Mouse (Mus musculus) lung, embryonic 15.5 days (tissue): Measurements from ENCODE around the gene Nfkb2. TPM values are rescaled to one million over a fixed set of nuclear protein-coding genes. Genes with fewer than 3 reads are reported as not detected.

Experiments used
- ATAC-seq: fragments of 200-750 bp; cut with Nextera tagmentation; 2 replicates; pipeline ENCODE4 v1.8.0; 2017; ENCODE audit warnings: moderate number of reproducible peaks, borderline replicate concordance; ENCODE audit not compliant: low FRiP score, low TSS enrichment; ENCODE audit errors: extremely low read depth
- H3K27ac ChIP-seq: fragments of 300-500 bp; sonication (generic); 2 replicates; pipeline ENCODE4 v1.5.1; 2015; ENCODE audit warnings: moderate library complexity, mild to moderate bottlenecking, inconsistent platforms
- H3K27me3 ChIP-seq: fragments of 300-500 bp; sonication (generic); 2 replicates; pipeline ENCODE4 v1.6.1; 2015; ENCODE audit warnings: inconsistent platforms
- H3K36me3 ChIP-seq: fragments of 300-500 bp; sonication (generic); 2 replicates; pipeline ENCODE4 v1.6.1; 2015; ENCODE audit warnings: inconsistent platforms
- H3K4me1 ChIP-seq: fragments of 300-500 bp; sonication (generic); 2 replicates; pipeline ENCODE4 v1.6.1; 2015; ENCODE audit warnings: inconsistent platforms
- H3K4me2 ChIP-seq: fragments of 300-500 bp; sonication (generic); 2 replicates; pipeline ENCODE4 v1.6.1; 2015; ENCODE audit warnings: inconsistent platforms, mild to moderate bottlenecking, moderate library complexity
- H3K4me3 ChIP-seq: fragments of 300-500 bp; sonication (generic); 2 replicates; pipeline ENCODE4 v1.5.1; 2015; ENCODE audit warnings: mild to moderate bottlenecking, inconsistent platforms
- H3K9ac ChIP-seq: fragments of 300-500 bp; sonication (generic); 2 replicates; pipeline ENCODE4 v1.6.1; 2015; ENCODE audit warnings: inconsistent platforms
- H3K9me3 ChIP-seq: fragments of 300-500 bp; sonication (generic); 2 replicates; pipeline ENCODE4 v1.6.1; 2016; ENCODE audit warnings: inconsistent platforms
- WGBS: fragments of 180-500 bp; shearing (Covaris S2); methylation state at CpG from one replicate; pipeline ENCODE4 v1.1.7; 2015; 5-methylcytosine and 5-hydroxymethylcytosine counted together
- polyA plus RNA-seq: library from polyadenylated mRNA; unstranded; fragments of >200 nt; fragmentation: Nextera tagmentation; extraction: Ambion mirVana; gene quantifications from 2 replicates; pipeline ENCODE4 v1.2.1, GENCODE M21; 2015

Nfkb2 gene
- polyA plus RNA-seq, 1 experiment from 2014 or later, result 10.5 TPM

DNA sequence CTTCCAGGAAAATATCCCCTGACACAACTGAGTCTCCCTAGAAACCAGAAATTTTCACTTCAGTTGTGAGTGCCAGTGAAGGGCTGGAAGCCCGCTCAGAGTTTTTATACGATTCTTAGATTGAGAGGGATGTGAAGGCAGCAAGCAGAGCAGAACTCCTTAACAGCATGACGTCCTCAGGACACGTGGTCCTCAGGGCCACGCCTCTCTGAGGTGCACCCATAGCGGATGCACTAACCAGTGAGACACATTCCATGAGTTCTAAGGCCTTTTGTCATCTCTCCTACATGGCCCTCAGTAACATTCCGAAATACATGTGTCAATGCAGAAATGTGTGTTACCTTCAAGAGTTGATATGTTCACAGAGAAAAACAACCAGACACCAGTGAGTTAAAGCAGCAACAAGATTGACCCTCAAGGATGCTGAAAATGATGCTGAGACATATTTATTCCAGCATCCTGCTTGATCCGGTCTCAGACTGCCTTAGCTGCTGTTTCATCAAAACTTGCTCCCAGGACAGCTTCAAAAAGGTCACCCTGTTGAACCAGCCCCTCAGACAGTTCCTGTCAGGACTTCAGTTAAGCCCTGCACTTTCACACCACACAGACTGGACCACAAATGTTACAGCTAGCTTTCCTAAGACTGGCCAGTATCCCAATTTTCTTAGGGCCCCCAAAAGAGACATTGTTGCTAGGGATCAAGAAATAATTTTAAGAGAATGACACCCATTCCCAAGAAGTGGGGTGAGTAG, 3.6 kb upstream of the Nfkb2 start:
- WGBS, result 32% methylated on average over 8 of the region's 8 CpGs

GRCm38 (mm10) chr19:46302551-46302950, 1.6 kb upstream of the Nfkb2 start:
- no peaks in the 10 kb centered on the region for H3K36me3 ChIP-seq
- no peak overlapping the region for H3K9ac ChIP-seq
- H3K4me3 ChIP-seq, result no peak overlapping the region
- no peak overlapping the region for H3K4me2 ChIP-seq
- H3K27me3 ChIP-seq, result peaks cover 8% of the 10 kb centered on the region; the same call in 1 of the 2 replicates
- WGBS, result 92% methylated on average over 4 of the region's 4 CpGs
- H3K27ac ChIP-seq, result no peak overlapping the region
- no peak for ATAC-seq
- no peaks in the 10 kb centered on the region for H3K9me3 ChIP-seq
- peaks cover 18% of the 10 kb centered on the region for H3K4me1 ChIP-seq

More for the DNA sequence above, 3.6 kb upstream of the Nfkb2 start:
- Histone ChIP-seq H3K36me3 (no peaks in the 10 kb centered on the region), H3K4me2 (no peak overlapping the region), H3K4me3 (no peak overlapping the region), H3K4me1 (peaks cover 12% of the 10 kb centered on the region), H3K27me3 (no peaks in the 10 kb centered on the region), H3K9me3 (no peaks in the 10 kb centered on the region), H3K27ac (no peak overlapping the region), H3K9ac (no peak overlapping the region)
- ATAC-seq, result no peak

DNA sequence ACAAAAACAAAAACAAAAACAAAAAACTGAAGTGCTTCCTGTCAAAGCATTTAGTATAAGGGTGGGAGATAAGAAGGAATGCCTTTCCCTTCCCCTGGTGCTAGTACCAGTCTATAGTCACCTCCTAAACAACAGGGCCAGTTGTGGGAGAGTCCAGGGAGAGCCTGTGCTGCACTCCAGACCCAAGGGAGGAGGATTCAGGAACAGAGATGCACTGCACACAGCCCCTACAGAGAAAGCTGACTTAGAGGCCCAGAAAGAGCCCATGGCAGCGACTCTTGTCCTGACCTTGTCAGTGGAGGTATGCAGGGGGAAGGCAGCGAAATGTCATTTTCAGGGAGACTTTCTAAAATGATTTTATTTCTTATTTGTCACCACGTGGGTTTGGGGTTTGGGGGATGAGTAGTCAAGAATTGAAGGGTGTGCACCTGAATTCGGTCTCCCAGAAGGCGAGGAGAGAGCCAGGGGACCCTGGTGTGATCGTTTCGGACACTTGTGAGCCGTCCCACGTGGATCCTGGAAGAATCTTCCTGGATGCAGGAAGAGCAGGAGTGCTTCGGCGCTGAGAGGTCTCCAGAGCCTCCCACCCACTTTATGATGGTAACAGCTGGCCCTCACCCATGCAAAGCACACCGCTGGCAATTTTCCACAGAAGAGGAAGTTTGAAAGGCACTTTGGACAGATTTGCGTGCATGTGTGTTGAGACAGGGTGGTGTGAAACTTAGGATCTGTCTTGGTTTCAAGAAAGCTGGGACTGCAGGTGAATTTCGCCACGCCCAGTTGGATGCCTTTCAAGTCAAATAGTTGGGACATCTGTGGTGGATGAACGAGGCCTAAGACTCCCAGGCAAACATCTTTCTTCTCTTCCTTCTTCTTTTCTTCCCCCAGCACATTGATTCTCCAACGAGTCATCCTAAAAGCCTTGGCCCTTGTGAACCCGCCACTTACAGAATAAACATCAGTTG, 587 bp upstream of the Nfkb2 start:
- Histone ChIP-seq H3K27ac (peak overlapping the region; percentile 96), H3K9ac (peak overlapping the region; percentile 56), H3K4me2 (peak overlapping the region; percentile 98), H3K4me3 (peak overlapping the region; percentile 70), H3K27me3 (peaks cover 9% of the 10 kb centered on the region; the same call in 1 of the 2 replicates), H3K9me3 (no peaks in the 10 kb centered on the region), H3K36me3 (no peaks in the 10 kb centered on the region), H3K4me1 (peaks cover 20% of the 10 kb centered on the region)
- ATAC-seq, result no peak
- 51% methylated on average over 18 of the region's 18 CpGs for WGBS

GRCm38 (mm10) chr19:46304908-46305333, 801 bp downstream of the Nfkb2 start:
- peak overlapping the region; percentile 70 for H3K4me3 ChIP-seq
- whole genome bisulfite sequencing, result 0% methylated on average over 34 of the region's 34 CpGs
- peaks cover 24% of the 10 kb centered on the region for H3K4me1 ChIP-seq
- peak; percentile 22 for ATAC-seq
- H3K27me3 ChIP-seq, result peaks cover 9% of the 10 kb centered on the region; the same call in 1 of the 2 replicates
- H3K9me3 ChIP-seq, result no peaks in the 10 kb centered on the region
- H3K27ac ChIP-seq, result peak overlapping the region; percentile 96
- no peaks in the 10 kb centered on the region for H3K36me3 ChIP-seq
- peak overlapping the region; percentile 98 for H3K4me2 ChIP-seq
- H3K9ac ChIP-seq, result peak overlapping the region; percentile 56

GRCm38 (mm10) chr19:46305432-46306267, 1.5 kb downstream of the Nfkb2 start:
- peak overlapping the region; percentile 96 for H3K27ac ChIP-seq

DNA sequence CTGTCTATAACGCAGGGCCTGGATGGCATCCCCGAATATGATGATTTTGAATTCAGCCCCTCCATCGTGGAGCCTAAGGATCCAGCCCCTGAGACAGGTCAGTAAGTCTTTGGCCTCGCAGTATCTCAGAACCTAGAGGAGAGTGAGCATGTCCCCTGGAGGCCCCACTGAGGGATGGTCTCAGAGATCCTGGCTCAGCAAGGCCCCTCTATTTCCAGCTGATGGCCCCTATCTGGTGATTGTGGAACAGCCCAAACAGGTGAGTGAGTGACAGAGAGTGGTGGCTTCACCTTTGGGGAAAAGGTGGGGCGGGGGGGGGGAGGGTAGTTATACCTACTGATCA, 2.1 kb downstream of the Nfkb2 start:
- WGBS, result 55% methylated on average over 5 of the region's 5 CpGs
- Histone ChIP-seq H3K9me3 (no peaks in the 10 kb centered on the region), H3K27me3 (peaks cover 9% of the 10 kb centered on the region; the same call in 1 of the 2 replicates), H3K27ac (no peak overlapping the region), H3K36me3 (peaks cover 3% of the 10 kb centered on the region; the same call in 1 of the 2 replicates), H3K4me3 (peak overlapping the region; percentile 70), H3K4me2 (peak overlapping the region; percentile 98), H3K4me1 (peaks cover 24% of the 10 kb centered on the region), H3K9ac (peak overlapping the region; percentile 56)
- ATAC-seq, result no peak

More at GRCm38 (mm10) chr19:46305432-46306267, 1.5 kb downstream of the Nfkb2 start:
- Histone ChIP-seq H3K4me1 (peaks cover 24% of the 10 kb centered on the region), H3K9me3 (no peaks in the 10 kb centered on the region), H3K4me3 (peak overlapping the region; percentile 70), H3K27me3 (peaks cover 9% of the 10 kb centered on the region; the same call in 1 of the 2 replicates), H3K4me2 (peak overlapping the region; percentile 98), H3K9ac (peak overlapping the region; percentile 56), H3K36me3 (no peaks in the 10 kb centered on the region)
- peak; percentile 56 for ATAC-seq
- under 1% methylated on average over 43 of the region's 43 CpGs for WGBS

DNA sequence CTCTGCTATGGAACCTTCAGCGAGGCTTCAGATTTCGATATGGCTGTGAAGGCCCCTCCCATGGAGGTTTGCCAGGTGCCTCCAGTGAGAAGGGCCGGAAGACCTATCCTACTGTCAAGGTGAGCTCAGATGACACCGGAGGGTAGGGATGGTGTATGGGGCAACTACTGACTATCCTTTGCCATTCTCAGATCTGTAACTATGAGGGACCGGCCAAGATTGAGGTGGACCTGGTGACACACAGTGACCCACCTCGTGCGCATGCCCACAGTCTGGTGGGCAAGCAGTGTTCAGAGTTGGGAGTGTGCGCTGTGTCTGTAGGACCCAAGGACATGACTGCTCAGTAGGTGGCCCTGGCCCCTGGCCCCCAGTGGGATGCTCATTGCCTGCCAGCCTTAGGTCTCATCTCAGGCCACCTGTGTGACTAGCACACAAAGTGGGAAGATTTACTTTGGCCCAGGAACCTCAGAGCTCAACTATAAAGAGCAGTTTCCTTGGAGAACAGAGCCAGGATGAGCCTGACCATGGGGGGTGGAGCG, 2.7 kb downstream of the Nfkb2 start:
- Histone ChIP-seq H3K9ac (no peak overlapping the region), H3K27ac (no peak overlapping the region), H3K36me3 (peaks cover 8% of the 10 kb centered on the region; the same call in 1 of the 2 replicates), H3K4me2 (no peak overlapping the region; the same call in 1 of the 2 replicates), H3K9me3 (no peaks in the 10 kb centered on the region), H3K4me1 (peaks cover 24% of the 10 kb centered on the region), H3K4me3 (no peak overlapping the region), H3K27me3 (peaks cover 9% of the 10 kb centered on the region; the same call in 1 of the 2 replicates)
- no peak for ATAC-seq
- WGBS, result 89% methylated on average over 9 of the region's 9 CpGs

- Histone ChIP-seq H3K4me2 (no peak overlapping the region), H3K36me3 (peaks cover 12% of the 10 kb centered on the region; the same call in 1 of the 2 replicates), H3K4me1 (peaks cover 24% of the 10 kb centered on the region), H3K27ac (no peak overlapping the region), H3K4me3 (no peak overlapping the region), H3K9me3 (no peaks in the 10 kb centered on the region), H3K9ac (no peak overlapping the region), H3K27me3 (peaks cover 9% of the 10 kb centered on the region; the same call in 1 of the 2 replicates)
- ATAC-seq, result no peak
- WGBS, result 72% methylated on average over 16 of the region's 16 CpGs
These were observed 3.7 kb downstream of the Nfkb2 start for GRCm38 (mm10) chr19:46307781-46308180.

DNA sequence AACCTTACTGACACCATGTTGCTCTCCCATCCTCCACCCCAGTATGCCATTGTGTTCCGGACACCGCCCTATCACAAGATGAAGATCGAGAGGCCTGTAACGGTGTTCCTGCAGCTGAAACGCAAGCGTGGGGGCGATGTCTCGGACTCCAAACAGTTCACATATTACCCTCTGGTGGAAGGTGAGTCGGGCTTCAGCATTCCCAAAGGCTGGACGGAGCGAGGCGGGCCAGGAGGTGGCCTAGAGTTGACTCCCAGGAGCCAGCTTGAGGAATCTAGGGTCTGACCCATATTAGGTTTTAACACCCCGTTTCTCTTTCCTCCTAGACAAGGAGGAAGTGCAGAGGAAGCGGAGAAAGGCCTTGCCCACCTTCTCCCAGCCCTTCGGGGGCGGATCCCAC, 4.2 kb downstream of the Nfkb2 start:
- H3K9me3 ChIP-seq, result no peaks in the 10 kb centered on the region
- no peak overlapping the region for H3K4me3 ChIP-seq
- no peak for ATAC-seq
- 0 out of 2 replicates have a peak overlapping the region, but pooled peaks have one; percentile 41 for H3K9ac ChIP-seq
- H3K4me1 ChIP-seq, result peaks cover 24% of the 10 kb centered on the region
- H3K27ac ChIP-seq, result no peak overlapping the region
- H3K36me3 ChIP-seq, result peaks cover 12% of the 10 kb centered on the region; the same call in 1 of the 2 replicates
- peak overlapping the region; percentile 89 for H3K4me2 ChIP-seq
- 65% methylated on average over 16 of the region's 16 CpGs for WGBS
- H3K27me3 ChIP-seq, result peaks cover 10% of the 10 kb centered on the region; the same call in 1 of the 2 replicates

DNA sequence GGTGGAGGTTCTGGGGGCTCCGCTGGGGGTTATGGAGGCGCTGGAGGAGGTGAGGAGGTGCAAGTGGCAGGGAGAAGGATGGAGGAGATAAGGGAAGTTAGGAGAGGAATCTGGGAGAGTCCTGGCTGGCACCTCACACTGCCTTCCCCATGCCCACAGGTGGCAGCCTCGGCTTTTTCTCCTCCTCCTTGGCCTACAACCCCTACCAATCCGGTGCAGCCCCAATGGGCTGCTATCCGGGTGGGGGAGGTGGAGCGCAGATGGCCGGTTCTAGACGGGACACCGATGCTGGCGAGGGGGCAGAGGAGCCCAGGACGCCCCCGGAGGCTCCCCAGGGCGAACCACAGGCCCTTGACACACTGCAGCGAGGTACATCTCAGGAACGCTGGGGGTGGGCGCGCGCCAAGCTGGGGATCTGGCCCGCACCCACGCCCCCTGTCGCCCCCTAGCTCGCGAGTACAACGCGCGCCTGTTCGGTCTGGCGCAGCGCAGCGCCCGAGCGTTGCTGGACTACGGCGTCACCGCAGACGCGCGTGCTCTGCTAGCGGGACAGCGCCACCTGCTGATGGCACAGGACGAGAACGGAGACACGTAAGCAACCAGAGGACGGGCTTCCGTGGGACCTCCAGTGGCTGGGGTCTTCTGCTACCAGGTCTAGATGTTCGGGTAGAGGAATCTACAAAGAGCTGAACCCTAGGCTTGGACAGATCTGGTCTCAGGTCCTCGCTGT, 4.8 kb downstream of the Nfkb2 start:
- peaks cover 16% of the 10 kb centered on the region for H3K27me3 ChIP-seq
- 1% methylated on average over 47 of the region's 47 CpGs for WGBS

More for the DNA sequence above, 4.8 kb downstream of the Nfkb2 start:
- Histone ChIP-seq H3K4me1 (peaks cover 19% of the 10 kb centered on the region), H3K9ac (peak overlapping the region; percentile 41), H3K4me3 (peak overlapping the region; percentile 40), H3K4me2 (peak overlapping the region; percentile 89), H3K27ac (no peak overlapping the region), H3K9me3 (no peaks in the 10 kb centered on the region), H3K36me3 (peaks cover 12% of the 10 kb centered on the region; the same call in 1 of the 2 replicates)
- no peak; the same call in 1 of the 2 replicates for ATAC-seq
